Mouse (Mus musculus) intestine, postnatal 0 days (tissue): Measurements from ENCODE around the gene Ttll5. TPM values are rescaled to one million over a fixed set of nuclear protein-coding genes. Genes with fewer than 3 reads are reported as not detected.

ENCODE experiments used
- ATAC-seq: fragments of 200-750 bp; cut with Nextera tagmentation; 2 replicates; pipeline ENCODE4 v1.8.0; 2017; ENCODE audit warnings: mild to moderate bottlenecking, moderate TSS enrichment, moderate library complexity
- H3K27ac ChIP-seq: fragments of 300-500 bp; sonication (generic); 2 replicates; pipeline ENCODE4 v1.5.1; 2014; ENCODE audit warnings: mild to moderate bottlenecking, low read depth, low read length, moderate library complexity
- H3K27me3 ChIP-seq: fragments of 300-500 bp; sonication (generic); replicated peaks from 2 replicates; pipeline ENCODE4 v1.6.1; 2014; ENCODE audit warnings: low read length, mixed read lengths; ENCODE audit not compliant: control insufficient read depth, insufficient read depth
- H3K36me3 ChIP-seq: fragments of 300-500 bp; sonication (generic); 2 replicates; pipeline ENCODE4 v1.6.1; 2014; ENCODE audit warnings: mild to moderate bottlenecking, moderate library complexity; ENCODE audit not compliant: control insufficient read depth, insufficient read depth
- H3K4me1 ChIP-seq: fragments of 300-500 bp; sonication (generic); replicated peaks from 2 replicates; pipeline ENCODE4 v1.6.1; 2014; ENCODE audit warnings: antibody characterized with exemption, low read length, mixed read lengths; ENCODE audit not compliant: control insufficient read depth, insufficient read depth
- H3K4me2 ChIP-seq: fragments of 300-500 bp; sonication (generic); replicated peaks from 2 replicates; pipeline ENCODE4 v1.6.1; 2014; ENCODE audit warnings: low read depth, mild to moderate bottlenecking, moderate library complexity
- H3K4me3 ChIP-seq: fragments of 300-500 bp; sonication (generic); 2 replicates; pipeline ENCODE4 v1.5.1; 2014; ENCODE audit warnings: low read depth, low read length
- H3K9ac ChIP-seq: fragments of 300-500 bp; sonication (generic); 2 replicates; pipeline ENCODE4 v1.6.1; 2014; ENCODE audit warnings: mild to moderate bottlenecking, low read depth, low read length
- H3K9me3 ChIP-seq: fragments of 300-500 bp; sonication (generic); 2 replicates; pipeline ENCODE4 v1.6.1; 2016; ENCODE audit warnings: mixed run types; ENCODE audit not compliant: control insufficient read depth
- CTCF ChIP-seq: sonication (generic); IDR thresholded peaks from 2 replicates; pipeline ENCODE4 v1.5.1; 2016; ENCODE audit warnings: low read depth, mild to moderate bottlenecking, control low read depth, antibody characterized with exemption, moderate library complexity
- WGBS: fragments of 180-500 bp; shearing (Covaris S2); extraction: QIAGEN DNeasy Blood & Tissue Kit; methylation state at CpG from one replicate; pipeline ENCODE4 v1.1.7; 2014; 5-methylcytosine and 5-hydroxymethylcytosine counted together
- polyA plus RNA-seq: library from polyadenylated mRNA; unstranded; fragments of >200 nt; fragmentation: Nextera tagmentation; extraction: Ambion mirVana; gene quantifications from 2 replicates; pipeline ENCODE4 v1.2.1, GENCODE M21; 2015

Gene Ttll5
- polyA plus RNA-seq, 1 experiment from 2014 or later: 3.3 TPM

- 86% methylated on average over 3 of the region's 3 CpGs for WGBS
- no peak for TF ChIP-seq CTCF
- H3K4me1 ChIP-seq: no peaks in the 10 kb centered on the region
Measured at GRCm38 (mm10) chr12:85907896-85908295, 83.4 kb downstream of the Ttll5 start.

GRCm38 (mm10) chr12:85910811-85911210, 86.4 kb downstream of the Ttll5 start:
- Histone ChIP-seq H3K4me3 (no peak overlapping the region), H3K27ac (no peak overlapping the region), H3K36me3 (peaks cover 9% of the 10 kb centered on the region), H3K4me1 (no peaks in the 10 kb centered on the region), H3K9ac (no peak overlapping the region), H3K27me3 (no peaks in the 10 kb centered on the region), H3K9me3 (no peaks in the 10 kb centered on the region), H3K4me2 (no peak overlapping the region)
- WGBS: 74% methylated on average over 6 of the region's 6 CpGs
- no peak for TF ChIP-seq CTCF
- ATAC-seq: no peak

More at GRCm38 (mm10) chr12:85907896-85908295, 83.4 kb downstream of the Ttll5 start:
- Histone ChIP-seq H3K36me3 (peaks cover 9% of the 10 kb centered on the region; the same call in 1 of the 2 replicates), H3K27me3 (no peaks in the 10 kb centered on the region), H3K27ac (no peak overlapping the region), H3K9me3 (no peaks in the 10 kb centered on the region), H3K4me2 (no peak overlapping the region), H3K9ac (no peak overlapping the region), H3K4me3 (no peak overlapping the region)
- no peak for ATAC-seq

GRCm38 (mm10) chr12:85912712-85913504, 88.4 kb downstream of the Ttll5 start:
- H3K4me3 ChIP-seq: no peak overlapping the region
- H3K4me1 ChIP-seq: no peaks in the 10 kb centered on the region
- WGBS: 86% methylated on average over 13 of the region's 13 CpGs
- H3K4me2 ChIP-seq: no peak overlapping the region
- TF ChIP-seq CTCF: no peak
- no peak for ATAC-seq
- peaks cover 9% of the 10 kb centered on the region for H3K36me3 ChIP-seq
- H3K27ac ChIP-seq: no peak overlapping the region
- no peaks in the 10 kb centered on the region for H3K9me3 ChIP-seq
- H3K27me3 ChIP-seq: no peaks in the 10 kb centered on the region
- H3K9ac ChIP-seq: no peak overlapping the region

- Histone ChIP-seq H3K4me1 (peaks cover 3% of the 10 kb centered on the region; the same call in 1 of the 2 replicates), H3K4me3 (no peak overlapping the region), H3K4me2 (no peak overlapping the region), H3K9ac (no peak overlapping the region), H3K9me3 (no peaks in the 10 kb centered on the region), H3K27ac (no peak overlapping the region), H3K27me3 (no peaks in the 10 kb centered on the region), H3K36me3 (peaks cover 18% of the 10 kb centered on the region)
- no peak for TF ChIP-seq CTCF
- no peak for ATAC-seq
- 51% methylated on average over 4 of the region's 4 CpGs for WGBS
Measured at GRCm38 (mm10) chr12:85926897-85927296, 102.4 kb downstream of the Ttll5 start.

- Histone ChIP-seq H3K9me3 (no peaks in the 10 kb centered on the region), H3K4me3 (no peak overlapping the region), H3K36me3 (peaks cover 19% of the 10 kb centered on the region), H3K4me1 (peaks cover 3% of the 10 kb centered on the region; the same call in 1 of the 2 replicates), H3K4me2 (no peak overlapping the region), H3K27me3 (no peaks in the 10 kb centered on the region), H3K9ac (no peak overlapping the region), H3K27ac (no peak overlapping the region)
- WGBS: 78% methylated on average over 10 of the region's 10 CpGs
- TF ChIP-seq CTCF: no peak
- ATAC-seq: no peak
Measured at GRCm38 (mm10) chr12:85928513-85928912, 104.1 kb downstream of the Ttll5 start.

- no peak overlapping the region for H3K4me2 ChIP-seq
- H3K27ac ChIP-seq: no peak overlapping the region
- H3K4me1 ChIP-seq: peaks cover 3% of the 10 kb centered on the region; the same call in 1 of the 2 replicates
- WGBS: 56% methylated on average over 4 of the region's 4 CpGs
- ATAC-seq: no peak
- no peak overlapping the region for H3K9ac ChIP-seq
- no peaks in the 10 kb centered on the region for H3K9me3 ChIP-seq
- H3K36me3 ChIP-seq: peaks cover 28% of the 10 kb centered on the region
- TF ChIP-seq CTCF: no peak
- no peaks in the 10 kb centered on the region for H3K27me3 ChIP-seq
- no peak overlapping the region for H3K4me3 ChIP-seq
Measured at GRCm38 (mm10) chr12:85929711-85930110, 105.3 kb downstream of the Ttll5 start.
